Mouse (Mus musculus) lung, postnatal 0 days (tissue): ENCODE results near the gene Pik3r3.

Experiments
- CTCF ChIP-seq: IDR thresholded peaks from 2 replicates; pipeline ENCODE4 v1.5.1; 2016; ENCODE audit warnings: antibody characterized with exemption, mild to moderate bottlenecking
- EP300 ChIP-seq: IDR thresholded peaks from 2 replicates; pipeline ENCODE4 v1.6.1; 2016; ENCODE audit warnings: antibody characterized with exemption, mild to moderate bottlenecking, control low read depth

- TF ChIP-seq CTCF (no peak), EP300 (no peak)
Measured at GRCm38 (mm10) chr4:116300878-116301355, 79.5 kb downstream of the Pik3r3 start.
